Mouse (Mus musculus) cerebellum, adult 2 months (tissue): ENCODE measurements at regions not wholly inside any gene's neighbourhood (a gene's known extent, or its start where the extent isn't known, plus 50 kb on each side); places are given as distances from the start of the nearest gene placed in this dataset.
"Not testable (repeated sequence)": the region's sequence is repeated elsewhere in the genome, so short reads cannot be mapped to it uniquely, and the experiment has no call there.

ENCODE experiments used
- CTCF ChIP-seq: fragments of 200-500 bp; IDR thresholded peaks from 2 replicates; pipeline ENCODE4 v1.5.1; 2011; ENCODE audit warnings: low read depth, mild to moderate bottlenecking, control low read depth, low read length, moderate library complexity, borderline replicate concordance; ENCODE audit not compliant: insufficient read depth
- POLR2A ChIP-seq: fragments of 200-500 bp; IDR thresholded peaks from 2 replicates; pipeline ENCODE4 v1.6.1; 2011; ENCODE audit warnings: low read length, control low read depth, borderline replicate concordance; ENCODE audit not compliant: insufficient read depth

GRCm38 (mm10) chr3:111141196-111141595 is 890.4 kb upstream of the Prmt6 start:
- TF ChIP-seq CTCF, POLR2A: not testable (repeated sequence)
